Mouse (Mus musculus) limb, embryonic 14.5 days (tissue): ENCODE results near the gene Rapgef3. TPM values are rescaled to one million over a fixed set of nuclear protein-coding genes. Genes with fewer than 3 reads are reported as not detected.

ENCODE experiments used
- ATAC-seq: fragments of 200-750 bp; cut with Nextera tagmentation; 2 replicates; pipeline ENCODE4 v1.8.0; 2017; ENCODE audit warnings: low read depth, moderate number of reproducible peaks, moderate TSS enrichment; ENCODE audit not compliant: low FRiP score
- DNase-seq: peaks from one replicate; pipeline ENCODE4 v3.0.0-alpha.2; 2015; ENCODE audit warnings: low spot score
- H3K27ac ChIP-seq: fragments of 300-500 bp; sonication (generic); replicated peaks from 2 replicates; pipeline ENCODE4 v1.5.1; 2014; ENCODE audit warnings: low read depth, mild to moderate bottlenecking, low read length, moderate library complexity, mixed read lengths
- H3K27me3 ChIP-seq: fragments of 300-500 bp; sonication (generic); 2 replicates; pipeline ENCODE4 v1.6.1; 2014; ENCODE audit warnings: low read length, mixed read lengths; ENCODE audit not compliant: control insufficient read depth, insufficient read depth
- H3K36me3 ChIP-seq: fragments of 300-500 bp; sonication (generic); 2 replicates; pipeline ENCODE4 v1.6.1; 2014; ENCODE audit warnings: mild to moderate bottlenecking, low read length, moderate library complexity, mixed read lengths; ENCODE audit not compliant: control insufficient read depth, insufficient read depth
- H3K4me1 ChIP-seq: fragments of 300-500 bp; sonication (generic); 2 replicates; pipeline ENCODE4 v1.6.1; 2014; ENCODE audit warnings: antibody characterized with exemption, low read length, mixed read lengths; ENCODE audit not compliant: control insufficient read depth, insufficient read depth
- H3K4me2 ChIP-seq: fragments of 300-500 bp; sonication (generic); replicated peaks from 2 replicates; pipeline ENCODE4 v1.6.1; 2014; ENCODE audit warnings: low read depth, mild to moderate bottlenecking, low read length, moderate library complexity; ENCODE audit not compliant: severe bottlenecking
- H3K4me3 ChIP-seq: fragments of 300-500 bp; sonication (generic); replicated peaks from 2 replicates; pipeline ENCODE4 v1.5.1; 2014; ENCODE audit warnings: low read length
- H3K9ac ChIP-seq: fragments of 300-500 bp; sonication (generic); 2 replicates; pipeline ENCODE4 v1.6.1; 2014; ENCODE audit warnings: mild to moderate bottlenecking, low read depth, low read length, moderate library complexity; ENCODE audit not compliant: severe bottlenecking
- H3K9me3 ChIP-seq: fragments of 300-500 bp; sonication (generic); 2 replicates; pipeline ENCODE4 v1.6.1; 2016; ENCODE audit warnings: low read length; ENCODE audit not compliant: control insufficient read depth
- POLR2A ChIP-seq: fragments of 200-500 bp; IDR thresholded peaks from 2 replicates; pipeline ENCODE4 v1.8.0; 2012; ENCODE audit warnings: inconsistent platforms, mild to moderate bottlenecking, moderate library complexity, borderline replicate concordance; ENCODE audit not compliant: insufficient read depth, insufficient read length; ENCODE audit errors: extremely low read depth
- WGBS: fragments of 180-500 bp; shearing (Covaris S2); extraction: QIAGEN DNeasy Blood & Tissue Kit; methylation state at CpG from one replicate; pipeline ENCODE4 v1.1.7; 2014; 5-methylcytosine and 5-hydroxymethylcytosine counted together
- polyA plus RNA-seq, 2 experiments: library from polyadenylated mRNA; depleted of rRNA in 1 of 2; stranded (reverse) in 1 of 2; unstranded in 1 of 2; fragments of >200 nt; fragmentation: Nextera tagmentation in 1 of 2; extraction: Ambion mirVana in 1 of 2; gene quantifications; 2 replicates each; pipeline versions ENCODE4 v1.2.1 to v1.2.3; 2012 to 2014

The Rapgef3 gene
- polyA plus RNA-seq, 2 experiments, result 8.0 to 21.7 TPM

DNA sequence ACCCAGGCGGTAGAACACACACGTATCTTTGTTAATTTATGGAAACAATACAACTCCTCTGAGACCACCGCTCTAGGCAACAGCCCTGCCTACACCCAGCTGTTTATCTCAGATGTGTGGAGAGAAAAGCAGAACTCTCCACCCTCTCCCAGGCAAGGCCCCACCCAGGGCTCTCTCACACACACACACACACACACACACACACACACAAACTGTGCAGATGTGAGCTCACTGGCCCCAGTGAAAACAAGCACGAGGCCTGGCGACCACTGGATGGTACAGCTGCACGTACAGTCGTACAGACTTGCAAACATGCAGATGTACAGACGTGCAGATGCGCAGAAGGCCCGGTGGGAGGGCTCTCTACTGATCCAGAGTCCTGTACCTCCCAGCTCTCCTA, 22.8 kb downstream of the Rapgef3 start:
- no peak overlapping the region for H3K9ac ChIP-seq
- WGBS, result 47% methylated on average over 10 of the region's 10 CpGs
- peak; percentile 30 for DNase-seq

DNA sequence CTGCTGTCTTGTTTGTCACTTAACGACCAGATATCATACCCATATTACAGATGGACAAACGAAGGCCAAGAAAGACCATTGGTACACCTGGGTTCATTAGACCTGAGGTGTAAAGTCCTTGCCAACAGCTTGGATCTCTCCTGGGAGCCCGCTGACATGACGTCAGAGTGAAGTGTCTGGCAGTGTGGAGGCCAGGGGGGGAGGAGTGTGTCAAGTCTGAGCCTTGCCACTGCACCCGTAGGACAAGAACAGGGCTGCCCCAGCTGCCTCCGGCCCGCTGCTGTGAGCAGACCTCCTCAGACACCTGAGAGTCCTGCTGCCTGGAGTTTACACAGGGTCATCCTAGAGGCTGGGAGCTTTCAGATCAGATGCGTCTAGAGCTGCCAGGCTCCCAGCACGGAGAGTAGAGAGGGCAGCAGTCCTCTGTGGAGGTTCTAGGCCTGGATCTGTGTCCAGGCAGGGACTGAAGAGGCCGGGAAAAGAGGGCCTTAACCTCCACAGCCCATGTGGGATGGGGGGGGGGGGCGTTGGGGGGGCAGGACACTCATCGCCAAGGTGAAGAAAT, 23.7 kb downstream of the Rapgef3 start:
- Histone ChIP-seq H3K27me3 (no peaks in the 10 kb centered on the region), H3K36me3 (peaks cover 10% of the 10 kb centered on the region; the same call in 1 of the 2 replicates), H3K4me3 (no peak overlapping the region), H3K4me1 (peaks cover 8% of the 10 kb centered on the region; the same call in 1 of the 2 replicates), H3K9ac (no peak overlapping the region), H3K27ac (no peak overlapping the region), H3K9me3 (no peaks in the 10 kb centered on the region), H3K4me2 (no peak overlapping the region)
- ATAC-seq (0 out of 2 replicates have a peak, but pooled peaks have one; percentile 17), DNase-seq (no peak)
- TF ChIP-seq POLR2A, result no peak
- WGBS, result 62% methylated on average over 12 of the region's 12 CpGs

More for the DNA sequence above, 22.8 kb downstream of the Rapgef3 start:
- TF ChIP-seq POLR2A, result no peak
- H3K9me3 ChIP-seq, result no peaks in the 10 kb centered on the region
- no peak overlapping the region for H3K4me3 ChIP-seq
- H3K36me3 ChIP-seq, result peaks cover 10% of the 10 kb centered on the region; the same call in 1 of the 2 replicates
- H3K4me1 ChIP-seq, result peaks cover 9% of the 10 kb centered on the region
- ATAC-seq, result peak; percentile 54; the same call in 1 of the 2 replicates
- H3K4me2 ChIP-seq, result no peak overlapping the region
- H3K27ac ChIP-seq, result no peak overlapping the region
- no peaks in the 10 kb centered on the region for H3K27me3 ChIP-seq

DNA sequence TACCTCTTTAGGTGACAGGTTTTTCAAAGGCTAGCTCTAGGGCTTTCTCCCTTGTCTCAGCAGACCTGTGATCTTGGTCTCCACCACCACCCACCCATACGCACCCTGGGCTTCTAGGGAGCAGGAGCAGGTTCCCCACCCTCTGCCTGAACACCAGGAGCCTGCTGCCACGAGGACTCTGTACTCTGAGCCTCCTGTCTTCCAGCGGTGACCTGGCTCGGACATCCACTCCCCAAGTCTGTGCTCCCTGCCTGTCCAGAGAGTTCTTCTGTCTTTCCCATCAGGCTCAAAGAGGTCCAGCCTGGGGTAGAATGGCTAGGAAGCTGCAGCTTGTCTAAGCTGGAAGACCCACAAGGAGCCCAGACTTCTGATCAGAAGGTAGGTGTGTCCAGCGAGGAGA, 24.6 kb downstream of the Rapgef3 start:
- 79% methylated on average over 5 of the region's 5 CpGs for WGBS
- Histone ChIP-seq H3K4me1 (peaks cover 8% of the 10 kb centered on the region; the same call in 1 of the 2 replicates), H3K27ac (no peak overlapping the region), H3K4me3 (no peak overlapping the region), H3K4me2 (no peak overlapping the region), H3K9me3 (no peaks in the 10 kb centered on the region), H3K36me3 (peaks cover 10% of the 10 kb centered on the region; the same call in 1 of the 2 replicates), H3K27me3 (no peaks in the 10 kb centered on the region), H3K9ac (no peak overlapping the region)
- no peak for TF ChIP-seq POLR2A
- no peak for DNase-seq
- ATAC-seq, result no peak

DNA sequence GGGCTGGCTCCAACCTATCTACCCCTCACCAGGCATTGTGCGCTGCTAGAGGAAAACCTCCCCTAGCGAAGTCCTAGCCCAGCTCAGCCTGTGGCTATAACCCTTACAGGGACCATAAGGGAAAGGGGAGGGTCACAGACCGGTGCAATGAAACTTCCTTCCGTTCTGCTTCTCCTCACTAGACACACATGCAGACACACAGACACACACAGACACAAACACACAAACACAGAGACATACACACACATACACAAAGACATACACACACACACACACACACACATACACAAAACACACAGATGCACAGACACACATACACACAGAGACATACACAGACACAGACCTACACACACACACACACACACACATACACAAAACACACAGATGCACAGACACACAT, 25.2 kb downstream of the Rapgef3 start:
- WGBS, result 59% methylated on average over 4 of the region's 4 CpGs
- Histone ChIP-seq H3K4me3 (no peak overlapping the region), H3K4me1 (peaks cover 8% of the 10 kb centered on the region; the same call in 1 of the 2 replicates), H3K36me3 (peaks cover 10% of the 10 kb centered on the region; the same call in 1 of the 2 replicates), H3K9me3 (no peaks in the 10 kb centered on the region), H3K27me3 (no peaks in the 10 kb centered on the region), H3K4me2 (no peak overlapping the region), H3K9ac (no peak overlapping the region), H3K27ac (no peak overlapping the region)
- no peak for ATAC-seq
- DNase-seq, result no peak
- no peak for TF ChIP-seq POLR2A

DNA sequence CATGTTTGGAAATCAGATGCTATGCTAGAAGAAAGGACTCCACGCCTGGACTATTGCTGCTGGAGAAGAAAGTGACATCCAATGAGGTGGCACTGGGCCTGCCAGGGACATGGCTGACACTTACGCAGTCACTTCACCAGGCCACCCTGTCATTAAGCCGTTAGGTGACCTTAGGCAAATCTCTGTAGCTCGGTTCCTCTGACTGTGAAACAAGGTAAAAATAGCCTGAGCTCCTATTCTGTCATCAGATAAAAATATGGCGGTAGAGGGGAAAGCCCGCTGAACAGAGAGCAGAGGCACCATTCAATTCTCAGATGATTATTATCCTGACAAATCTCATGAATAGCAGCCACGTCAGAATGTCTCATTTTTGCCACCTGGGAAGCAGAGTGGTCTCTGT, 25.7 kb downstream of the Rapgef3 start:
- Histone ChIP-seq H3K27ac (no peak overlapping the region), H3K9me3 (no peaks in the 10 kb centered on the region), H3K4me3 (no peak overlapping the region), H3K4me1 (peaks cover 8% of the 10 kb centered on the region; the same call in 1 of the 2 replicates), H3K4me2 (no peak overlapping the region), H3K27me3 (no peaks in the 10 kb centered on the region), H3K36me3 (peaks cover 7% of the 10 kb centered on the region; the same call in 1 of the 2 replicates), H3K9ac (no peak overlapping the region)
- TF ChIP-seq POLR2A, result no peak
- 53% methylated on average over 7 of the region's 7 CpGs for WGBS
- no peak for ATAC-seq
- DNase-seq, result no peak

DNA sequence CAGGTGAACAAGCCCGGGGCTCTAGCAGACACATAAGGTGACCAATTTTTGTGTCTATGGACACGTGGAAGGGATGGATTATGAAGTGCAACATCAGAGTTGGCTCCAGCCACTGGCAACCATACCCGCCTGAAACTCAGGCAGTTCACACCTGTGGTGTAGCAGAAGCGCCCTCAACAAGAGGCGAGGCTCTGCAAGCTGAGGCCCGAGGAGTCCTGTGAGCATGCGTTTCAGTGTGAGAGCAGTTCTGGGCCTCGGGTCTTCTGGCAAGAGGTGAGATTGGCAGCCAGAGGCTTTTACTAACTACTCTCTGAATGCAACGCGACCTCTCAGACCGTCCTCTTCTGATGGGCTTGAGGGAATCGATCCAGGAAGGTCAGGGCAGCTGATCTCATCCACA, 26.1 kb downstream of the Rapgef3 start:
- DNase-seq, result no peak
- no peak overlapping the region for H3K4me2 ChIP-seq
- 0 out of 2 replicates have a peak, but pooled peaks cover 3% of the 10 kb centered on the region for H3K36me3 ChIP-seq
- WGBS, result 72% methylated on average over 12 of the region's 12 CpGs
- H3K4me3 ChIP-seq, result no peak overlapping the region
- no peaks in the 10 kb centered on the region for H3K9me3 ChIP-seq
- peaks cover 8% of the 10 kb centered on the region; the same call in 1 of the 2 replicates for H3K4me1 ChIP-seq
- no peak overlapping the region for H3K9ac ChIP-seq
- no peaks in the 10 kb centered on the region for H3K27me3 ChIP-seq
- TF ChIP-seq POLR2A, result no peak
- H3K27ac ChIP-seq, result no peak overlapping the region
- no peak for ATAC-seq
